Mouse (Mus musculus) ES-Bruce4 (cell line): ENCODE measurements around the gene Olfr1402.

Experiments used
- CTCF ChIP-seq: IDR thresholded peaks from one replicate; pipeline ENCODE4 v1.8.1; 2011; ENCODE audit warnings: low read depth, low read length
- EP300 ChIP-seq: IDR thresholded peaks from 2 replicates; pipeline ENCODE4 v1.6.1; 2011; ENCODE audit warnings: low read depth, low read length; ENCODE audit not compliant: insufficient read depth
- POLR2A ChIP-seq: IDR thresholded peaks from one replicate; pipeline ENCODE4 v1.8.1; 2011; ENCODE audit warnings: low read length; ENCODE audit not compliant: insufficient read depth

- no peak for TF ChIP-seq CTCF
- TF ChIP-seq POLR2A, result no peak
- no peak for TF ChIP-seq EP300
Observed at GRCm38 (mm10) chr3:97370382-97370781, 51.4 kb downstream of the Olfr1402 start.
